Mouse (Mus musculus) heart, postnatal 36 days (tissue): ENCODE measurements around the gene Dnajc28. TPM values are rescaled to one million over a fixed set of nuclear protein-coding genes. Genes with fewer than 3 reads are reported as not detected.

Experiments
- DNase-seq, 2 experiments: peaks; one replicate each; pipeline ENCODE4 v3.0.0; 2021 to 2022
- intact Hi-C: fragments of 180-260 bp; cut with DNase I; formaldehyde crosslinking; loops from one replicate; pipeline ENCODE4 v1.15.1; 2025
- total RNA-seq, 2 experiments: library from RNA; stranded (reverse); gene quantifications; 2 replicates each; pipeline ENCODE4 v1.2.3; 2021

Dnajc28 gene
- total RNA-seq, 2 experiments from 2014 or later: 32.3 to 35.8 TPM

DNA sequence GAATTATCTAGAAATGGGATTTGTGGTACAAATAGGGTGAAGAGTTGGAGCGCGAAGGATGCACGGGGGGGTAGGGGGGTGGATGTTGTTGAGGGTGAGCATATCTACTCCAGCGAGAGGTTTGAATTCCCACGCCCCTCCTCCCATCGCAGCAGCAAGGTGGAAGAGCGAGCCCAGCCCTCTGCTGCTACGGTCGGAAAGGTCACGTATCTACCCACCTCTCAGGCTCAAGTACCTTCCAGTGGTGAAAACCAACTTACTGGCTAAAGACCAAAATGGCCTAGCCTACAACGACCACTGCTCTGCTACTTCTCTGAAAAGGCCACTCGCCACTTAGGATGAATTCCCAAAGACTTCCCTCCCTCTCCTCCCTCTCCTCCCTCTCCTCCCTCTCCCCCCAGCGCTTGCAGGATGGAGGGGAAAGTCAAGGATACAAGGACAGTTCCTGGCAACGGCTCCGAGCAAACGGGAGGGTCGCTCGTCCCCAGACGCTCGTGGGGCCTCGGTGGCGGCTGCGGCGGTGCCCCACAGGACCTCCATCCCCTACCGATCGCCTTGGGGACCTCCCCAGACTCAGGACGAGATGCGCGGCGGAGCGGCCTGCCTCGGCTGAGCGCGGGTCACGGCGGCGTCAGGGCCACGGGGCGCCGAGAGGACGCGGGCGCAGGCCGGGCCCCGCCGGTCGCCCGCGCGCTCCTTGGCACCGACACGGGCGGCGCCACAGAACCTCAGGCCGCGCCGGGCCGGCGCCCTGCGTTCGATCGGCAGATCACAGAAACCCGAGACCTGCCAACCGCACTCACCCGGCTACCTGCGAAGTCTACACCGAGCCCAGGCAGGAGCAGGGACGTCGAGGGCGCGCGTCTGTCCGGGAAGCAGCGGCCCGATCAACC lies 21.8 kb downstream of the Dnajc28 start:
- intact Hi-C loops: loop anchor here (5.0 kb wide), 2 partner anchors 50 kb away; partner anchors contain the start of genes Gart, Ifngr2 and Son
- DNase-seq: peak in 1 of 2 experiments; percentile 18

DNA sequence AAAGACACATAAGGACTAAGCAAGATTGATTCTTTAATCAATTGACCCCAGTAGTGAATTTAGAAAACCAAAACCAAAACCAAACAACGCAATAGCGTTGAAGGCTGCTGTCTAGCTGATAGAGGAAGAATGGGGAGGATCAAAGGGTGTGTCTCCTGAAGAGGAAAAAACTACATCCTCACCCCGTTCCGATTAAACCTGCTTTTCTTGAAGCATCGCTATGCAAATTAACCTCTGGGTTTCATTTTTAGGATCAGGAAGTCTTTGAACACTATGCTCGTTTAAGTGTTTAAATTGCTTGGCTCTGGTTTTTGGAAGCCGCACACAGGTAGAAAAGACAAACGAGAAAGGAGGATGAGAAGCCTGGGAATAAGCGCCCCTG lies 22.4 kb downstream of the Dnajc28 start:
- intact Hi-C loops: loop anchor here (5.0 kb wide), 2 partner anchors 49 to 51 kb away; partner anchors contain the start of genes Gart, Ifngr2 and Son

GRCm38 (mm10) chr16:91595076-91595475 lies 23.8 kb downstream of the Dnajc28 start:
- intact Hi-C loops: loop anchor here (5.0 kb wide), 2 partner anchors 48 to 52 kb away; partner anchors contain the start of genes Gart, Ifngr2 and Son
- peak; percentile 25 to 39 for DNase-seq

More for the DNA sequence above, 22.4 kb downstream of the Dnajc28 start:
- no peak for DNase-seq

DNA sequence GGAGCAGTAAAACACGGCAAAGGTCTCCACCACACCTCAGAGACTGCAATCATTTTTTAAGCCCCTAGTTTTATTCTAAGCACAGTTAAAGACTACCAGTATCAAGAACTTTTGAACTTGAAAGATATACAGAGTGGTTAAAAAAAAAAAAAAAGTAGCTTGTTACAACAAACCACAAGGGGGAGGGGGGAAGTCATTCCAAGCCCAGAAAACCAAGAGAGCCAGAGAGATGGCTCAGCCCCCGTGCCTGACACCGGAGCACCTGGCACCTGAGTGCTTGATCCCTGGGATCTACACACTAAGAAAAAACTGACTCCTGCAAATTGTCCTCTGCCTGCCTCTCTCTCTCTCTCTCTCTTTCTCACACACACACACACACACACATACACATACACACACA lies 25.6 kb downstream of the Dnajc28 start:
- no peak for DNase-seq
- intact Hi-C loops: no loop called here

DNA sequence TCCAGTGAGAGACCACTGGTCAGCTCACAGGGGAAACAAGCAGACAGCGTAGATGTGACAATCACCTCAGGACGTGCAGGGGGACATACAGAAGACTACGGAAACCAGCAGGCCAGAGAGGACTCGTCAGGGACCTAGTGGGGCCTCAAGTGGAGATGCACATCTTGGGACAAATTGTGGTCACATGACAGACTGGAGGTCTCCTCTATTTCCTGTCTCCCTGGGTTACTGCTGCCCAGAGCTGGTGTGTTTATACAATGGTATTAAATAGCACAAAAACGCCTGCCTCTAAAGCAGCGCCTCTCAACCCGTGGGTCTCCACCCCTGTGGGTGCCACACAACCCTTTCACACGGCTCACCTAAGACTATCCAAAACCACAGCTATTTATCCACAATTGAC lies 26.7 kb downstream of the Dnajc28 start:
- no peak for DNase-seq
- intact Hi-C loops: no loop called here

DNA sequence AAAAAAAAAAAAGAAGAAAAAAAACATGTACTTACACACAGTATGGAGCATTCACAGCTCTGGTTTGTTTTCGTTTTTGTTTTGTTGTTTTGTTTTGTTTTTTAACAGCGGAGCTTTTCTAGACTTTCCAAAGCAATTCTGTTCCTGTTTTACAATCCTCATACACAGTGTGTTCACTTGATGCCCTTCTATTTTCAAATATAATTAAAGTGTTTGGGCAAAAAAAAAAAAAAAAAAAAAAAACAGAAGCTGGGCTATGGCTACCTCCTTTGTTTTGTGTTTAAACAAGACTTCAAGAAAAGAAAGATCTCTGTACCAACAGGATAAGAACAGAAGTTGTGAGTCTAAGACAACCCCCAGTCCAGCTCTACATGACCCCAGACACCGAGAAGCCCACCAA lies 30.1 kb downstream of the Dnajc28 start:
- no peak for DNase-seq
- intact Hi-C loops: no loop called here

- no peak for DNase-seq
- intact Hi-C loops: no loop called here
Observed at GRCm38 (mm10) chr16:91587730-91588453, 30.9 kb downstream of the Dnajc28 start.

DNA sequence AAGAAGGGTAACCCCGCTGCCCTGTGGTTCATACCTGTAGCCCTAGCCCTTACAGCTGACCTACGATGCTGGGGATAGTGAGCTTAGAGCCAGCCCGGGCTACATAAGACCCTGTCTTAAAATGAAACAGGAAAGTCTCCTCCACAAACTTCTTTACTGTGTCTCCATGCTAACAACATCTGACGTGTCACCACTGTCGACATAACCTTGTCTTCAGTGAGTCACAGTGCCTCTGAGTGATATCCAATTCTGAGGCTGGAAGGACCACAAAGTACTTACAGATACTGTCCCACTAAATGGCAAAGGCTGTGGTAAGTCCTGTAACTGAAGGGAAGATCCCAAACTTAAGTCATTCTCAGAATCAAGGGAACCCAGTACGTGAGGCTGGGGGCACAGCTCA lies 32.6 kb downstream of the Dnajc28 start:
- no peak for DNase-seq
- intact Hi-C loops: no loop called here

- intact Hi-C loops: no loop called here
- no peak for DNase-seq
Observed at GRCm38 (mm10) chr16:91585617-91586016, 33.2 kb downstream of the Dnajc28 start.

GRCm38 (mm10) chr16:91582307-91582706 lies 36.5 kb downstream of the Dnajc28 start:
- intact Hi-C loops: loop anchor here (1.0 kb wide), 1 partner anchor 70 kb away; no protein-coding TSS in a partner anchor

GRCm38 (mm10) chr16:91578980-91579720 lies 39.7 kb downstream of the Dnajc28 start:
- DNase-seq: no peak
- intact Hi-C loops: no loop called here

More at GRCm38 (mm10) chr16:91582307-91582706, 36.5 kb downstream of the Dnajc28 start:
- DNase-seq: peak in 1 of 2 experiments; percentile 41

DNA sequence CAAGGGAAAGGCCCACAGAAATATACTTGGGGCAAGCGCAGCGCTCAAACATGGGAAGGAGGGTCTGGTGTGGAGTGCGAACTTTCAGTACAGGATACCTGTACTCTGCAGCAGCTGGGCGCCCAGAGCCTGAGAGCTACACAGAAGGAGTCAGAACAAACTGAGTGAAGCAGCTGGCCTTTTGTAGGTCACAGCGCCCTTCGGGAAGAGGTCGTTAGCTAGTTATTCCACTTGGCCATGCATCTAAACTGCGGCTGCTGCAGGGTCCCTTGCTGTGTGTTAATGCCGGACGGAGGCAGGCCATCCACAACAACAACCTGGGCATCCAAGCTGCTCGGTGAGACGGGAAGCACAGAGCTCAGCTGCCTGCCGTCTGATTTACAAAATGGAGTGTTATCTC lies 43.7 kb downstream of the Dnajc28 start:
- no peak for DNase-seq
- intact Hi-C loops: no loop called here

DNA sequence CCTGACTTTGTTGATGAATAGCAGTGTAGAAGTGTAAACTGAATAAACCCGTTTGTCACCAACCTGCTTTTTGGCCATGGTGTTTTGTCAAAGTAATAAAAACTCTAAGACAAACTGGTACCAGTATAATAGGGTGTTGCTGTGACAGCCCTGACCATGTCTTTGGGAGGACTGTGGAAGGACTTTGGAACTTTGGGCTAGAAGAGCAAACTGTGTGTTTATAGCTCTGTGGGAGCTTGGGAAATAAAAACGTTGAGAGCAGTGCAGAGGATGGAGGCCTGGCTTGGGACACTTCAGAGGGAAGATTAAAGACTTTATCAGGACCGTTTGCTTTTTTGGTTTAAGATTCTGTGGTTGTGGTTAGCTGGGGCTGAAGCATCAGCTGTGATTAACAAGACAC lies 47.7 kb downstream of the Dnajc28 start:
- intact Hi-C loops: no loop called here
- no peak for DNase-seq

DNA sequence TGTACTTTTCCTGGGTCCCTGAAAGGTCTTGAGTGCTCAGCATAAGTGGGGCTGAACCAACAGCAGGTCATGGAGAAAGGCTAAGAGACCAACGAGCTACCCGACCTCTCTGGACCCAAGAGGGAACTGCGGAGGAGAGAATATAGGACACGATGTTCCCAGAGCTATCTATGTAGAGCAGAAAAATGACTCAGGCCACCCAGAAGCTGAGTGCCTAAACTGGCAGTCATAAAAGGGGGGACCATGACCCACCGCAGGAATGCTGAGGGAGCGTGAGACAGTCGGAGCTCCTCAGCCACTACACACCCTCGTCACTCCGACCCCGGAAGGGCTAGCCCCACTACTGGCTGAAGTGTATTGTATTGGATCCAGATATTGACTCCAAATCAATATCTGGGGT lies 49.9 kb downstream of the Dnajc28 start:
- DNase-seq: no peak

GRCm38 (mm10) chr16:91566002-91566401 lies 52.8 kb downstream of the Dnajc28 start:
- DNase-seq: no peak
- intact Hi-C loops: no loop called here

More for the DNA sequence above, 49.9 kb downstream of the Dnajc28 start:
- intact Hi-C loops: no loop called here

GRCm38 (mm10) chr16:91565292-91565951 lies 53.4 kb downstream of the Dnajc28 start:
- DNase-seq: no peak
- intact Hi-C loops: no loop called here

GRCm38 (mm10) chr16:91564580-91565291 lies 54.1 kb downstream of the Dnajc28 start:
- no peak for DNase-seq
- intact Hi-C loops: no loop called here
